In the genomic region with DNA sequence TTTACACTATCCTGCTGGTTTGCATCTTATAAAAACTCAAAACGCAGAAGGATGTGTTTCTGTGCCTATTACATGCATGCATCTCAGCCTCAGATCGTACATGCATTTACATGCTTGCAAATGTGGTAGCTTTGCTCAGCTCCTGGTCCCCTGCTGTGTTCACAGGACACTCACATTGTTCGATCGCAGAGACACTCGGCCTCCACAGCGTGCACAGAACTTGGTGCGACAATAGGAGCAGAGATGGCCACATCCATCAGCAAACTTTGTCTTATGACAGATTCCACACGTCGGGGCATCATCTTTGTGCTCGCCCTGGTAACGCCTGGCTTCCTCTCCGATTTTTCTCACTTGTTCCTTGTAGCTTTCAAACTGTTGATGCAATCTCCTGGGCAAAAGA, we compare ENCODE assay signal across 27 mouse cellular contexts.
DNase-seq lines count a peak whose midpoint lies in the region; ATAC-seq and TF ChIP-seq lines count a peak whose summit lies in the region.
"Had no signal": no experiment of that assay in that cellular context is flagged by ENCODE, and none has a peak within 500 bp of the region (broad histone marks: within the 10 kb centered on the region; RNA-seq: fewer than 3 reads in every experiment).

No protein-coding gene starts in this region.

- H3K4me1 ChIP-seq in hindbrain, embryonic 10.5 days (replicated peaks), result peaks cover 10% of the 10 kb centered on the region
- peaks cover 3% of the 10 kb centered on the region for H3K4me1 ChIP-seq in hindbrain, embryonic 13.5 days (replicated peaks)
- H3K4me1 ChIP-seq in stomach, embryonic 16.5 days (ENCODE audit: control insufficient read depth, insufficient read depth, low read length), result no peaks in the 10 kb centered on the region
- no peaks in the 10 kb centered on the region for H3K4me1 ChIP-seq in stomach, postnatal 0 days (replicated peaks; ENCODE audit: control insufficient read depth, insufficient read depth)
- H3K4me1 ChIP-seq in hindbrain, postnatal 0 days (ENCODE audit: insufficient read depth, low read length), result no peaks in the 10 kb centered on the region
- H3K4me1 ChIP-seq: embryonic facial prominence, embryonic 12.5 days; hindbrain, embryonic 15.5 days; intestine, embryonic 15.5 days; liver, embryonic 12.5 days; megakaryocyte, embryonic 14.5 days had no signal

- H3K36me3 ChIP-seq in hindbrain, embryonic 10.5 days, result no peaks in the 10 kb centered on the region
- no peaks in the 10 kb centered on the region for H3K36me3 ChIP-seq in hindbrain, embryonic 13.5 days
- H3K36me3 ChIP-seq in stomach, embryonic 16.5 days (ENCODE audit: control insufficient read depth, insufficient read depth, low read length), result no peaks in the 10 kb centered on the region
- H3K36me3 ChIP-seq in stomach, postnatal 0 days (ENCODE audit: control insufficient read depth, insufficient read depth, low read length), result no peaks in the 10 kb centered on the region
- H3K36me3 ChIP-seq in hindbrain, postnatal 0 days (ENCODE audit: insufficient read depth, low read length), result no peaks in the 10 kb centered on the region
- H3K36me3 ChIP-seq: embryonic facial prominence, embryonic 12.5 days; hindbrain, embryonic 15.5 days; intestine, embryonic 15.5 days; liver, embryonic 12.5 days had no signal

- no peak overlapping the region for H3K9ac ChIP-seq in hindbrain, embryonic 13.5 days
- H3K9ac ChIP-seq in stomach, embryonic 16.5 days (ENCODE audit: low read length), result no peak overlapping the region
- H3K9ac ChIP-seq in stomach, postnatal 0 days (ENCODE audit: low read length), result no peak overlapping the region
- no peak overlapping the region for H3K9ac ChIP-seq in hindbrain, postnatal 0 days (replicated peaks; ENCODE audit: low read length)
- H3K9ac ChIP-seq: embryonic facial prominence, embryonic 12.5 days; hindbrain, embryonic 15.5 days; intestine, embryonic 15.5 days; liver, embryonic 12.5 days; liver, postnatal 0 days had no signal

- H3K4me2 ChIP-seq in hindbrain, embryonic 13.5 days, result no peak overlapping the region
- 0 out of 2 replicates have a peak overlapping the region, but pooled peaks have one; percentile 1 for H3K4me2 ChIP-seq in stomach, embryonic 16.5 days (ENCODE audit: low read depth, low read length)
- no peak overlapping the region for H3K4me2 ChIP-seq in stomach, postnatal 0 days (replicated peaks; ENCODE audit: low read depth)
- no peak overlapping the region for H3K4me2 ChIP-seq in hindbrain, postnatal 0 days (ENCODE audit: low read depth, low read length)
- H3K4me2 ChIP-seq: embryonic facial prominence, embryonic 12.5 days; hindbrain, embryonic 15.5 days; intestine, embryonic 15.5 days; liver, embryonic 12.5 days had no signal

- DNase-seq in hindbrain, embryonic 10.5 days (ENCODE audit: low spot score), result peak; percentile 38
- DNase-seq in stomach, postnatal 0 days (ENCODE audit: low spot score), result no peak
- DNase-seq in hindbrain, postnatal 0 days (ENCODE audit: low spot score), result peak; percentile 10
- DNase-seq in lung, postnatal 14 days, result no peak
- no peak for DNase-seq in right cerebral cortex, adult 2 months (ENCODE audit: low spot score in 2 of 2)
- DNase-seq: adrenal gland, adult 2 months; adrenal gland, postnatal 36 days; gastrocnemius, adult 2 months; heart, postnatal 14 days; kidney, adult 2 months; kidney, postnatal 36 days; layer of hippocampus, postnatal 36 days; left cerebral cortex, postnatal 4 days; liver, postnatal 0 days; lung, postnatal 4 days; right cerebral cortex, postnatal 4 days had no signal

- no peak overlapping the region for H3K4me3 ChIP-seq in hindbrain, embryonic 10.5 days
- no peak overlapping the region for H3K4me3 ChIP-seq in hindbrain, embryonic 13.5 days
- no peak overlapping the region for H3K4me3 ChIP-seq in stomach, embryonic 16.5 days (replicated peaks; ENCODE audit: low read length)
- no peak overlapping the region for H3K4me3 ChIP-seq in stomach, postnatal 0 days (ENCODE audit: low read depth, low read length)
- H3K4me3 ChIP-seq in hindbrain, postnatal 0 days (ENCODE audit: low read length), result no peak overlapping the region
- H3K4me3 ChIP-seq: embryonic facial prominence, embryonic 12.5 days; gastrocnemius, adult 2 months; hindbrain, embryonic 15.5 days; intestine, embryonic 15.5 days; liver, embryonic 12.5 days; megakaryocyte, embryonic 14.5 days; myocyte had no signal

- TF ChIP-seq EP300 in stomach, postnatal 0 days (optimal IDR thresholded peaks at IDR 0.05), result no peak

- no peak for ATAC-seq in hindbrain, embryonic 13.5 days (ENCODE audit: low FRiP score)
- no peak for ATAC-seq in stomach, embryonic 16.5 days (ENCODE audit: insufficient read depth, low FRiP score)
- no peak for ATAC-seq in stomach, postnatal 0 days (ENCODE audit: low FRiP score, low TSS enrichment)
- no peak for ATAC-seq in hindbrain, postnatal 0 days
- ATAC-seq: activated CD4-positive, CD25-positive, alpha-beta regulatory T cell, adult 4 months; CD4-positive, CD25-positive, alpha-beta regulatory T cell, adult 4 months; forebrain, embryonic 14.5 days; intestine, embryonic 15.5 days; liver, embryonic 12.5 days; liver, postnatal 0 days had no signal

- H3K9me3 ChIP-seq in hindbrain, embryonic 10.5 days, result no peaks in the 10 kb centered on the region
- no peaks in the 10 kb centered on the region for H3K9me3 ChIP-seq in hindbrain, embryonic 13.5 days
- H3K9me3 ChIP-seq in stomach, embryonic 16.5 days (replicated peaks; ENCODE audit: control insufficient read depth, low read length), result no peaks in the 10 kb centered on the region
- no peaks in the 10 kb centered on the region for H3K9me3 ChIP-seq in stomach, postnatal 0 days (ENCODE audit: control insufficient read depth, low read length)
- no peaks in the 10 kb centered on the region for H3K9me3 ChIP-seq in hindbrain, postnatal 0 days (ENCODE audit: low read length)
- H3K9me3 ChIP-seq: embryonic facial prominence, embryonic 12.5 days; hindbrain, embryonic 15.5 days; intestine, embryonic 15.5 days; liver, embryonic 12.5 days; megakaryocyte, embryonic 14.5 days had no signal

- 48% methylated on average over 12 of the region's 12 CpGs for WGBS in hindbrain, embryonic 10.5 days
- 35% methylated on average over 12 of the region's 12 CpGs for WGBS in hindbrain, embryonic 13.5 days
- 60% methylated on average over 12 of the region's 12 CpGs for WGBS in stomach, embryonic 16.5 days
- 60% methylated on average over 12 of the region's 12 CpGs for WGBS in stomach, postnatal 0 days
- WGBS in hindbrain, postnatal 0 days, result 30% methylated on average over 12 of the region's 12 CpGs

- TF ChIP-seq CTCF in stomach, postnatal 0 days (IDR thresholded peaks at IDR 0.05; ENCODE audit: low read depth), result no peak
- TF ChIP-seq CTCF in hindbrain, postnatal 0 days (IDR thresholded peaks at IDR 0.05; ENCODE audit: low read depth), result no peak

- no peaks in the 10 kb centered on the region for H3K27me3 ChIP-seq in hindbrain, embryonic 10.5 days (ENCODE audit: insufficient read depth, poor library complexity, severe bottlenecking)
- H3K27me3 ChIP-seq in hindbrain, embryonic 13.5 days, result no peaks in the 10 kb centered on the region
- H3K27me3 ChIP-seq in stomach, embryonic 16.5 days (ENCODE audit: control insufficient read depth, insufficient read depth, low read length), result no peaks in the 10 kb centered on the region
- no peaks in the 10 kb centered on the region for H3K27me3 ChIP-seq in stomach, postnatal 0 days (ENCODE audit: control insufficient read depth, insufficient read depth, low read length)
- H3K27me3 ChIP-seq in hindbrain, postnatal 0 days (ENCODE audit: insufficient read depth, low read length), result no peaks in the 10 kb centered on the region
- H3K27me3 ChIP-seq: embryonic facial prominence, embryonic 12.5 days; hindbrain, embryonic 15.5 days; intestine, embryonic 15.5 days; liver, embryonic 12.5 days; megakaryocyte, embryonic 14.5 days had no signal

- 0 out of 2 replicates have a peak overlapping the region, but pooled peaks have one; percentile 16 for H3K27ac ChIP-seq in hindbrain, embryonic 10.5 days
- H3K27ac ChIP-seq in hindbrain, embryonic 13.5 days, result no peak overlapping the region
- H3K27ac ChIP-seq in stomach, embryonic 16.5 days (ENCODE audit: low read length), result no peak overlapping the region
- no peak overlapping the region for H3K27ac ChIP-seq in stomach, postnatal 0 days (replicated peaks)
- H3K27ac ChIP-seq in hindbrain, postnatal 0 days, result no peak overlapping the region
- H3K27ac ChIP-seq: embryonic facial prominence, embryonic 12.5 days; gastrocnemius, adult 2 months; hindbrain, embryonic 15.5 days; intestine, embryonic 15.5 days; liver, embryonic 12.5 days had no signal

Comparison
In these comparisons a context has a peak if more than half of its experiments do, and no peak if none do; other contexts are left out.
1. DNase-seq: peak in hindbrain, embryonic 10.5 days (single experiment) and hindbrain, postnatal 0 days (single experiment); none in stomach, postnatal 0 days (single experiment), lung, postnatal 14 days (single experiment) and right cerebral cortex, adult 2 months (0 of 2).